Mouse (Mus musculus): ENCODE measurements at regions not wholly inside any gene's neighbourhood (a gene's known extent, or its start where the extent isn't known, plus 50 kb on each side); places are given as distances from the start of the nearest gene placed in this dataset.

GRCm38 (mm10) chrX:21558318-21558717 lies 74.0 kb downstream of the Agtr2 start:
- intact Hi-C loops (cut with DNase I): no loop called here

GRCm38 (mm10) chrX:21566669-21567068 lies 82.3 kb downstream of the Agtr2 start:
- DNase-seq: peak; percentile 8 to 9
- intact Hi-C loops (cut with DNase I): no loop called here

More at GRCm38 (mm10) chrX:21558318-21558717, 74.0 kb downstream of the Agtr2 start:
- DNase-seq: no peak

DNA sequence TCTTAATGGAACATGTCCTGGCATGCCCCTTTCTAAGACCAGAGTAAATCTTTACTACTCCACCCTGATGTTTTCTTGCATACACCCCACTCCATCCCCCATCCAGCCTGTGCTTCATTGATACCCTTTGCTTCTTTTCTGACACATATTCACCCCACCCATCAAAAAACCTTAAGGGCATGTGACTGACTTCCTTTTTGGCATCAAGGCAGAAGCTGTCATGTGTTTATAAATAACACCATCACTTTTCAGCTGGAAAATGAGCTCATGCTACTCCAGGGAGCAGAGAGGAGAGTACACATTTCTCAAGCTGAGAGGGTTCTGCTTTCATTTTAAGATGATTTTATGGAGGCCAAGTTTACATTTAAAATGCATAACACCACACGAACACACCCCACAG lies 83.2 kb downstream of the Agtr2 start:
- DNase-seq: peak; percentile 35
- intact Hi-C loops (cut with DNase I): no loop called here

GRCm38 (mm10) chrX:21567971-21568370 lies 83.6 kb downstream of the Agtr2 start:
- DNase-seq: no peak
- intact Hi-C loops (cut with DNase I): no loop called here

DNA sequence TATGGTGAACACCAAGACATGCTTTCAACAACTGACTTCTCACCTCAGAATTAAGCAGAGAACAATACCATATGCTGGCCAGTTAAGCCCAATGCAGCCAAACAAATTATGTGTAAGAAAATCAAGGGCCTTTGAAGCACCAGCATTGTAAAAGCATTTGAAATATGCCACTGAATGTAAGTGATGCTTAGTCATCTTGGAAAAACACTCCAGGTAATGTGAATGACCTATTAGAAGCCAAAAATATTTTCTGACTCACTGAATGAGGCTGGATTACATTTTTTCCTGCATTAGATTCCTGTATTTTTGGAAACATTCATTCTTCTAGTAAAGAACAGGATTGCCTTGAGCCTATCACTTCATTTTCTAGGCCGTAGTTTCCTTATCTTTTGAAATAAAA lies 95.6 kb downstream of the Agtr2 start:
- intact Hi-C loops (cut with DNase I): no loop called here
- no peak for DNase-seq

DNA sequence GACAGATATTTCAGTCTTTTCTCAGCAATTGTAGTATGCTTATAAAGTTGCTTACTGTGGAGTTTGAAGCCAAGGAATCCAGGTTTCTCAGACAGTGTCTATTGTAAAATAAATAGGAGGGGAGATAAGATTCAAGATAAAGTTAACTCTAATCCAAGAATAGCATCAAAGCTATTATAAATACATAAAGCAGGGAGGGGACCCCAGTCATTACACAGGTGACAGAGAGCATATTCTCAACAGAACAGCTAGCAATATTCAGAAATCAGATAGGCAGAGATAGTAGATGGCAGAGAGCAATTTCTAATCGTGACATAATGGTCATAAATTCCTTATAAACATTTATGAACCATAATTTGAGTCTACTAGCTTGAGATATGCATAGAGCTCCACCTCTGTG lies 101.7 kb downstream of the Agtr2 start:
- intact Hi-C loops (cut with DNase I): no loop called here
- DNase-seq: no peak

GRCm38 (mm10) chrX:21589811-21590210 lies 105.5 kb downstream of the Agtr2 start:
- DNase-seq: no peak
- intact Hi-C loops (cut with DNase I): no loop called here
